Mouse (Mus musculus) CD8-positive naive resting alpha-beta T cell, adult 2 months (primary cell): ENCODE data around the gene Setd7.

Experiments used
- DNase-seq, 2 experiments: peaks; one replicate each; pipeline ENCODE4 v3.0.0; 2022; ENCODE audit warnings: low read depth in 2 of 2, low spot score in 2 of 2

The Setd7 gene

DNA sequence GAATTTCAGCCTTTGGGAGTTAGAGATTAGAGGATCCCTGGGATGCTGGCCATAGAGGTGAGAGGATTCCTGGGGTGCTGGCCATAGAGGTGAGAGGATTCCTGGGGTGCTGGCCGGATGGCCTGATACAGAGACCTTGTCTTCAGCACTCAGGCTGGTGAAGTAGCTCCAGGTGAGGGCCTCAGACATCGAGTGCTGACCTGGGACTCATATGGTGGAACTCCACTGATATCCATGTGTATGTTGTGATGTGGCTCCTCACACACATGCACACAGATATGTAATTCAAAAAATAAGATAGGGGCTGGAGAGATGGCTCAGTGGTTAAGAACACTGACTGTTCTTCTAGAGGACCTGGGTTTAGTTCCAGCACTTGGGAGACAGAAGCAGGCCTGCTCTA lies 80.8 kb downstream of the Setd7 start:
- no peak for DNase-seq

GRCm38 (mm10) chr3:51475706-51476105 lies 85.0 kb downstream of the Setd7 start:
- DNase-seq: no peak

- no peak for DNase-seq
Measured at GRCm38 (mm10) chr3:51468530-51468929, 92.1 kb downstream of the Setd7 start.
